In the genomic region with DNA sequence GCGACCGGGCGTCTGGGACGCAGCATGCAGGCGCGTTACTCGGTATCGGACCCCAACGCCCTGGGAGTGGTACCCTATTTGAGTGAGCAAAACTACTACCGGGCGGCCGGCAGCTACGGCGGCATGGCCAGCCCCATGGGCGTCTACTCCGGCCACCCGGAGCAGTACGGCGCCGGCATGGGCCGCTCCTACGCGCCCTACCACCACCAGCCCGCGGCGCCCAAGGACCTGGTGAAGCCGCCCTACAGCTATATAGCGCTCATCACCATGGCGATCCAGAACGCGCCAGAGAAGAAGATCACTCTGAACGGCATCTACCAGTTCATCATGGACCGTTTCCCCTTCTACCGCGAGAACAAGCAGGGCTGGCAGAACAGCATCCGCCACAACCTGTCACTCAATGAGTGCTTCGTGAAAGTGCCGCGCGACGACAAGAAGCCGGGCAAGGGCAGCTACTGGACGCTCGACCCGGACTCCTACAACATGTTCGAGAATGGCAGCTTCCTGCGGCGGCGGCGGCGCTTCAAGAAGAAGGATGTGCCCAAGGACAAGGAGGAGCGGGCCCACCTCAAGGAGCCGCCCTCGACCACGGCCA, we compare ENCODE assay signal across 7 mouse cellular contexts. TPM values are rescaled to one million over a fixed set of nuclear protein-coding genes. Genes with fewer than 3 reads are reported as not detected.
DNase-seq lines count a peak whose midpoint lies in the region; ATAC-seq and TF ChIP-seq lines count a peak whose summit lies in the region.

No protein-coding gene starts in this region.

- H3K27me3 ChIP-seq in C2C12 (ENCODE audit: control insufficient read depth, insufficient read depth, insufficient read length): no peaks in the 10 kb centered on the region
- peaks cover 91% of the 10 kb centered on the region for H3K27me3 ChIP-seq in forebrain, embryonic 15.5 days
- H3K27me3 ChIP-seq in neural tube, embryonic 14.5 days (ENCODE audit: control insufficient read depth, insufficient read depth, low read length): peaks cover 57% of the 10 kb centered on the region

- peak overlapping the region; percentile 68 for H3K4me3 ChIP-seq in C2C12 (ENCODE audit: insufficient read depth, poor library complexity, severe bottlenecking)
- H3K4me3 ChIP-seq in forebrain, embryonic 15.5 days: peak overlapping the region; percentile 32
- peak overlapping the region; percentile 31 for H3K4me3 ChIP-seq in neural tube, embryonic 14.5 days (ENCODE audit: low read depth, low read length)

- H3K4me1 ChIP-seq in forebrain, embryonic 15.5 days: peaks cover 17% of the 10 kb centered on the region
- H3K4me1 ChIP-seq in neural tube, embryonic 14.5 days (ENCODE audit: control insufficient read depth, insufficient read depth, low read length): peaks cover 4% of the 10 kb centered on the region; the same call in 1 of the 2 replicates

- H3K36me3 ChIP-seq in C2C12 (ENCODE audit: control insufficient read depth, insufficient read depth): peaks cover 8% of the 10 kb centered on the region
- H3K36me3 ChIP-seq in forebrain, embryonic 15.5 days: no peaks in the 10 kb centered on the region
- H3K36me3 ChIP-seq in neural tube, embryonic 14.5 days (ENCODE audit: control insufficient read depth, insufficient read depth, low read length): no peaks in the 10 kb centered on the region

- 1% methylated on average over 55 of the region's 55 CpGs for WGBS in forebrain, embryonic 15.5 days
- WGBS in neural tube, embryonic 14.5 days: 1% methylated on average over 49 of the region's 55 CpGs

- H3K79me2 ChIP-seq in C2C12 (ENCODE audit: control insufficient read depth, insufficient read depth): peaks cover 56% of the 10 kb centered on the region

- H3K4me2 ChIP-seq in forebrain, embryonic 15.5 days (replicated peaks): peak overlapping the region; percentile 43
- peak overlapping the region; percentile 41 for H3K4me2 ChIP-seq in neural tube, embryonic 14.5 days (ENCODE audit: low read depth, low read length)

- DNase-seq in ES-CJ7 (ENCODE audit: low read depth, low spot score): peak; percentile 73
- peak; percentile 55 for DNase-seq in kidney, postnatal 14 days
- DNase-seq in spleen, adult 18-20 months: no peak
- DNase-seq in ovary, postnatal 10 days (ENCODE audit: low spot score): no peak

- peak; percentile 33 for TF ChIP-seq CTCF in C2C12 (IDR thresholded peaks at IDR 0.05; ENCODE audit: control insufficient read depth, insufficient read depth, insufficient read length)

- H3K27ac ChIP-seq in forebrain, embryonic 15.5 days (replicated peaks): no peak overlapping the region
- H3K27ac ChIP-seq in neural tube, embryonic 14.5 days (ENCODE audit: low read depth, low read length): no peak overlapping the region

- no peak overlapping the region for H3K9ac ChIP-seq in forebrain, embryonic 15.5 days (replicated peaks)
- H3K9ac ChIP-seq in neural tube, embryonic 14.5 days (replicated peaks; ENCODE audit: low read depth, low read length): no peak overlapping the region

- H3K9me3 ChIP-seq in forebrain, embryonic 15.5 days: no peaks in the 10 kb centered on the region
- H3K9me3 ChIP-seq in neural tube, embryonic 14.5 days (ENCODE audit: control insufficient read depth, low read length): no peaks in the 10 kb centered on the region

- H3ac ChIP-seq in C2C12 (ENCODE audit: control insufficient read depth, insufficient read length, low read depth): peak overlapping the region; percentile 80

- H3K79me3 ChIP-seq in C2C12 (ENCODE audit: low read depth): peaks cover 43% of the 10 kb centered on the region

- ATAC-seq in forebrain, embryonic 15.5 days (replicated peaks): no peak
- ATAC-seq in neural tube, embryonic 14.5 days (ENCODE audit: low read depth): peak; percentile 53; the same call in 1 of the 2 replicates

TF ChIP-seq in C2C12, 6 proteins besides CTCF, POLR2A, EP300 and RAD21:
- TF ChIP-seq MAX (IDR thresholded peaks at IDR 0.05): no peak
- no peak for TF ChIP-seq USF1 (IDR thresholded peaks at IDR 0.05; ENCODE audit: low read depth)
- no peak for TF ChIP-seq MYOD1 (IDR thresholded peaks at IDR 0.05; ENCODE audit: control insufficient read depth, insufficient read length, low read depth)
- no peak for TF ChIP-seq MYOG (IDR thresholded peaks at IDR 0.05; ENCODE audit: control insufficient read depth, extremely low read depth, insufficient read length)
- TF ChIP-seq FOSL1 (IDR thresholded peaks at IDR 0.05; ENCODE audit: insufficient read depth, low read length, poor library complexity, severe bottlenecking): no peak
- no peak for TF ChIP-seq CEBPB (IDR thresholded peaks at IDR 0.05; ENCODE audit: low read depth)

RNA-seq across cellular contexts. Expression of a gene that starts 0.7 kb away (rescaled TPM):
- 22.9 TPM for polyA plus RNA-seq in C2C12 (2012; fragmentation: generic; extraction: Trizol)
- 1.6 and 2.0 TPM in 2 replicates for polyA plus RNA-seq in forebrain, embryonic 15.5 days (2015; fragmentation: Nextera tagmentation; extraction: Ambion mirVana)
- 0.16 and 3.3 TPM in 2 replicates for polyA plus RNA-seq in neural tube, embryonic 14.5 days (2014; fragmentation: Nextera tagmentation; extraction: Ambion mirVana)

RNA-seq across cellular contexts. Expression of a gene that starts 8.5 kb away (rescaled TPM):
- polyA plus RNA-seq in C2C12 (2012; fragmentation: generic; extraction: Trizol): 22.7 TPM
- 49.8 and 55.4 TPM in 2 replicates for polyA plus RNA-seq in forebrain, embryonic 15.5 days (2015; fragmentation: Nextera tagmentation; extraction: Ambion mirVana)
- 43.3 and 53.4 TPM in 2 replicates for polyA plus RNA-seq in neural tube, embryonic 14.5 days (2014; fragmentation: Nextera tagmentation; extraction: Ambion mirVana)

RNA-seq across cellular contexts. Expression of a gene that starts 11.1 kb away (rescaled TPM):
- 6.1 TPM for polyA plus RNA-seq in C2C12 (2012; fragmentation: generic; extraction: Trizol)
- polyA plus RNA-seq in forebrain, embryonic 15.5 days (2015; fragmentation: Nextera tagmentation; extraction: Ambion mirVana): 0.10 and 0.18 TPM in 2 replicates
- 0.09 TPM in 1 of 2 replicates, not detected in the other for polyA plus RNA-seq in neural tube, embryonic 14.5 days (2014; fragmentation: Nextera tagmentation; extraction: Ambion mirVana)

RNA-seq across cellular contexts. Expression of a gene that starts 32.5 kb away (rescaled TPM):
- polyA plus RNA-seq in C2C12 (2012; fragmentation: generic; extraction: Trizol): 0.04 TPM
- polyA plus RNA-seq in forebrain, embryonic 15.5 days (2015; fragmentation: Nextera tagmentation; extraction: Ambion mirVana): 0.54 and 0.87 TPM in 2 replicates
- 0.16 and 1.3 TPM in 2 replicates for polyA plus RNA-seq in neural tube, embryonic 14.5 days (2014; fragmentation: Nextera tagmentation; extraction: Ambion mirVana)

Comparison
In these comparisons a context has a peak if more than half of its experiments do, and no peak if none do; other contexts are left out.
1. DNase-seq: peak in ES-CJ7 (single experiment) and kidney, postnatal 14 days (single experiment); none in spleen, adult 18-20 months (0 of 2) and ovary, postnatal 10 days (single experiment).
2. Peak in every context shown above with its lines, with median percentiles within 50 percentile points of each other: H3K4me3 ChIP-seq.